Mouse (Mus musculus): Measurements from ENCODE around the gene Zfand5.
"Not testable (repeated sequence)": the region's sequence is repeated elsewhere in the genome, so short reads cannot be mapped to it uniquely, and the experiment has no call there.

Zfand5 gene

GRCm38 (mm10) chr19:21271741-21272654 lies at the start of gene Zfand5:
Gene Zfand5, plus strand, starts transcription at chr19:21272278.
- DNase-seq (ENCODE audit: extremely low spot score, low read depth, low spot score) = peak; percentile 78

GRCm38 (mm10) chr19:21227131-21227530 lies 44.9 kb upstream of the Zfand5 start:
- no peak for DNase-seq (ENCODE audit: extremely low spot score, low read depth, low spot score)

GRCm38 (mm10) chr19:21227754-21228153 lies 44.3 kb upstream of the Zfand5 start:
- DNase-seq (ENCODE audit: extremely low spot score, low read depth, low spot score) = no peak

- not testable (repeated sequence) for DNase-seq (ENCODE audit: extremely low spot score, low read depth, low spot score)
Observed at GRCm38 (mm10) chr19:21248730-21249129, 23.3 kb upstream of the Zfand5 start.

GRCm38 (mm10) chr19:21253846-21254245 lies 18.2 kb upstream of the Zfand5 start:
- DNase-seq (ENCODE audit: extremely low spot score, low read depth, low spot score) = no peak

GRCm38 (mm10) chr19:21255920-21256319 lies 16.2 kb upstream of the Zfand5 start:
- no peak for DNase-seq (ENCODE audit: extremely low spot score, low read depth, low spot score)

- DNase-seq (ENCODE audit: extremely low spot score, low read depth, low spot score) = no peak
Observed at GRCm38 (mm10) chr19:21259453-21259852, 12.6 kb upstream of the Zfand5 start.

GRCm38 (mm10) chr19:21260280-21260679 lies 11.8 kb upstream of the Zfand5 start:
- DNase-seq (ENCODE audit: extremely low spot score, low read depth, low spot score) = no peak

- DNase-seq (ENCODE audit: extremely low spot score, low read depth, low spot score) = no peak
Observed at GRCm38 (mm10) chr19:21271186-21271585, 892 bp upstream of the Zfand5 start.

- DNase-seq (ENCODE audit: extremely low spot score, low read depth, low spot score) = no peak
Observed at GRCm38 (mm10) chr19:21272655-21273284, 692 bp downstream of the Zfand5 start.

GRCm38 (mm10) chr19:21273440-21273839 lies 1.4 kb downstream of the Zfand5 start:
- DNase-seq (ENCODE audit: extremely low spot score, low read depth, low spot score) = no peak

- DNase-seq (ENCODE audit: extremely low spot score, low read depth, low spot score) = no peak
Observed at GRCm38 (mm10) chr19:21274181-21274591, 2.1 kb downstream of the Zfand5 start.

- no peak for DNase-seq (ENCODE audit: extremely low spot score, low read depth, low spot score)
Observed at GRCm38 (mm10) chr19:21274714-21275113, 2.6 kb downstream of the Zfand5 start.

GRCm38 (mm10) chr19:21276317-21276716 lies 4.2 kb downstream of the Zfand5 start:
- DNase-seq (ENCODE audit: extremely low spot score, low read depth, low spot score) = no peak

GRCm38 (mm10) chr19:21286421-21287097 lies 14.5 kb downstream of the Zfand5 start:
- DNase-seq (ENCODE audit: extremely low spot score, low read depth, low spot score) = no peak

- no peak for DNase-seq (ENCODE audit: extremely low spot score, low read depth, low spot score)
Observed at GRCm38 (mm10) chr19:21297411-21297810, 25.3 kb downstream of the Zfand5 start.

- DNase-seq (ENCODE audit: extremely low spot score, low read depth, low spot score) = no peak
Observed at GRCm38 (mm10) chr19:21301787-21302186, 29.7 kb downstream of the Zfand5 start.

- no peak for DNase-seq (ENCODE audit: extremely low spot score, low read depth, low spot score)
Observed at GRCm38 (mm10) chr19:21307755-21308154, 35.7 kb downstream of the Zfand5 start.

- DNase-seq (ENCODE audit: extremely low spot score, low read depth, low spot score) = not testable (repeated sequence)
Observed at GRCm38 (mm10) chr19:21310364-21310763, 38.3 kb downstream of the Zfand5 start.

- DNase-seq (ENCODE audit: extremely low spot score, low read depth, low spot score) = no peak
Observed at GRCm38 (mm10) chr19:21315701-21316100, 43.6 kb downstream of the Zfand5 start.

- DNase-seq (ENCODE audit: extremely low spot score, low read depth, low spot score) = no peak
Observed at GRCm38 (mm10) chr19:21319618-21320017, 47.5 kb downstream of the Zfand5 start.

- no peak for DNase-seq (ENCODE audit: extremely low spot score, low read depth, low spot score)
Observed at GRCm38 (mm10) chr19:21325333-21325732, 53.3 kb downstream of the Zfand5 start.
